Mouse (Mus musculus) ES-Bruce4 (cell line): ENCODE measurements around the gene Fam50b.

Experiments used
- CTCF ChIP-seq: IDR thresholded peaks from one replicate; pipeline ENCODE4 v1.8.1; 2011; ENCODE audit warnings: low read depth, low read length
- POLR2A ChIP-seq: IDR thresholded peaks from one replicate; pipeline ENCODE4 v1.8.1; 2011; ENCODE audit warnings: low read length; ENCODE audit not compliant: insufficient read depth

- TF ChIP-seq POLR2A (no peak), CTCF (no peak)
Measured at GRCm38 (mm10) chr13:34748530-34748929, 13.9 kb downstream of the Fam50b start.
